In the genomic region with DNA sequence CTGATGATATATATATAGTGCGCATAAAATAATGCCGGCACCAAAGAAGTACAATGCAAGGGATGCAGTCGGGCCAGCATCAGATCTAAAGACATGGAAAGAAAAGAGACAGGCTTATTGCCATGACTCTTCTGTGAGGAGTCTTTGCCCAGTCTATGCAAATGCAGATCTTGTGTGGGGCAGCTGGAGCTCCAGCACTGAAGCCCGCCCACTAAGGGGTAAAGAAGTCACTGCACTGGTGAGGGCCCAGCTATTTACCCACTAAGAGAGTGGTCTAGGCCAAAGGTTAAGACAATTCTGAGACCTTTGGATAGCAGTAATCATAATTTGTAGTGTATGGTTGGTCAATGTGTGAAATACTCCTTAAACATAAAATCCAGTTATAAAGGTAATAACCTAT, we compare ENCODE assay signal across 25 mouse cellular contexts.
DNase-seq lines count a peak whose midpoint lies in the region; ATAC-seq and TF ChIP-seq lines count a peak whose summit lies in the region.
"Had no signal": no experiment of that assay in that cellular context is flagged by ENCODE, and none has a peak within 500 bp of the region (broad histone marks: within the 10 kb centered on the region; RNA-seq: fewer than 3 reads in every experiment).

No protein-coding gene starts in this region.

- WGBS in hindbrain, embryonic 11.5 days: 54% methylated on average over 4 of the region's 4 CpGs
- WGBS in hindbrain, embryonic 13.5 days: 48% methylated on average over 4 of the region's 4 CpGs
- 70% methylated on average over 4 of the region's 4 CpGs for WGBS in midbrain, embryonic 16.5 days
- 61% methylated on average over 4 of the region's 4 CpGs for WGBS in midbrain, embryonic 15.5 days
- WGBS in forebrain, embryonic 16.5 days: 75% methylated on average over 4 of the region's 4 CpGs
- 28% methylated on average over 4 of the region's 4 CpGs for WGBS in olfactory bulb, adult 2 months

- peak; percentile 72; the same call in 1 of the 2 replicates for ATAC-seq in hindbrain, embryonic 11.5 days (ENCODE audit: low FRiP score)
- ATAC-seq in hindbrain, embryonic 13.5 days (ENCODE audit: low FRiP score): no peak
- 0 out of 2 replicates have a peak, but pooled peaks have one; percentile 40 for ATAC-seq in midbrain, embryonic 16.5 days
- ATAC-seq in midbrain, embryonic 15.5 days (replicated peaks): no peak
- no peak for ATAC-seq in forebrain, embryonic 16.5 days
- ATAC-seq: CD4-positive, CD25-positive, alpha-beta regulatory T cell, adult 4 months; intestine, postnatal 0 days had no signal

- no peak overlapping the region for H3K27ac ChIP-seq in hindbrain, embryonic 11.5 days (ENCODE audit: low read depth, low read length)
- H3K27ac ChIP-seq in hindbrain, embryonic 13.5 days: no peak overlapping the region
- no peak overlapping the region for H3K27ac ChIP-seq in midbrain, embryonic 16.5 days (ENCODE audit: low read length)
- H3K27ac ChIP-seq in midbrain, embryonic 15.5 days: no peak overlapping the region
- peak overlapping the region; percentile 61 for H3K27ac ChIP-seq in forebrain, embryonic 16.5 days (ENCODE audit: low read length)
- H3K27ac ChIP-seq in olfactory bulb, adult 2 months (ENCODE audit: insufficient read depth, low read depth, low read length): peak overlapping the region; percentile 51; the same call in 1 of the 2 replicates
- H3K27ac ChIP-seq: embryonic facial prominence, embryonic 13.5 days; heart, embryonic 10.5 days; heart, embryonic 15.5 days; left cerebral cortex, adult 2 months; limb, embryonic 12.5 days; lung, embryonic 15.5 days; midbrain, embryonic 12.5 days had no signal

- H3K27me3 ChIP-seq in hindbrain, embryonic 11.5 days (ENCODE audit: control insufficient read depth, insufficient read depth, low read length): no peaks in the 10 kb centered on the region
- H3K27me3 ChIP-seq in hindbrain, embryonic 13.5 days: 0 out of 2 replicates have a peak, but pooled peaks cover 2% of the 10 kb centered on the region
- no peaks in the 10 kb centered on the region for H3K27me3 ChIP-seq in midbrain, embryonic 16.5 days (ENCODE audit: control insufficient read depth, insufficient read depth, low read depth, low read length)
- H3K27me3 ChIP-seq in midbrain, embryonic 15.5 days (replicated peaks): no peaks in the 10 kb centered on the region
- H3K27me3 ChIP-seq in forebrain, embryonic 16.5 days (replicated peaks; ENCODE audit: control insufficient read depth, insufficient read depth, low read length): no peaks in the 10 kb centered on the region
- H3K27me3 ChIP-seq: heart, embryonic 15.5 days; lung, embryonic 15.5 days; midbrain, embryonic 12.5 days had no signal

- no peak overlapping the region for H3K4me2 ChIP-seq in hindbrain, embryonic 11.5 days (replicated peaks; ENCODE audit: low read depth, low read length)
- H3K4me2 ChIP-seq in hindbrain, embryonic 13.5 days: no peak overlapping the region
- H3K4me2 ChIP-seq in midbrain, embryonic 16.5 days (ENCODE audit: low read length): no peak overlapping the region
- no peak overlapping the region for H3K4me2 ChIP-seq in midbrain, embryonic 15.5 days
- H3K4me2 ChIP-seq in forebrain, embryonic 16.5 days (ENCODE audit: low read length): peak overlapping the region; percentile 44
- H3K4me2 ChIP-seq: embryonic facial prominence, embryonic 13.5 days; heart, embryonic 15.5 days; limb, embryonic 12.5 days; liver, embryonic 11.5 days; lung, embryonic 15.5 days; midbrain, embryonic 12.5 days had no signal

- H3K4me3 ChIP-seq in hindbrain, embryonic 11.5 days (ENCODE audit: low read depth, low read length): no peak overlapping the region
- no peak overlapping the region for H3K4me3 ChIP-seq in hindbrain, embryonic 13.5 days
- no peak overlapping the region for H3K4me3 ChIP-seq in midbrain, embryonic 16.5 days (ENCODE audit: low read depth, low read length)
- no peak overlapping the region for H3K4me3 ChIP-seq in midbrain, embryonic 15.5 days
- H3K4me3 ChIP-seq in forebrain, embryonic 16.5 days (replicated peaks; ENCODE audit: low read length): no peak overlapping the region
- H3K4me3 ChIP-seq in olfactory bulb, adult 2 months (ENCODE audit: insufficient read depth, low read depth, low read length): no peak overlapping the region
- H3K4me3 ChIP-seq: embryonic facial prominence, embryonic 13.5 days; heart, embryonic 10.5 days; heart, embryonic 15.5 days; left cerebral cortex, adult 2 months; limb, embryonic 12.5 days; lung, embryonic 15.5 days; midbrain, embryonic 12.5 days had no signal

- 0 out of 2 replicates have a peak, but pooled peaks cover 5% of the 10 kb centered on the region for H3K4me1 ChIP-seq in hindbrain, embryonic 11.5 days (replicated peaks; ENCODE audit: control insufficient read depth, insufficient read depth, low read length)
- H3K4me1 ChIP-seq in hindbrain, embryonic 13.5 days (replicated peaks): peaks cover 40% of the 10 kb centered on the region
- peaks cover 33% of the 10 kb centered on the region for H3K4me1 ChIP-seq in midbrain, embryonic 16.5 days (ENCODE audit: control insufficient read depth, insufficient read depth, low read length)
- H3K4me1 ChIP-seq in midbrain, embryonic 15.5 days: peaks cover 40% of the 10 kb centered on the region
- peaks cover 35% of the 10 kb centered on the region for H3K4me1 ChIP-seq in forebrain, embryonic 16.5 days (replicated peaks; ENCODE audit: control insufficient read depth, insufficient read depth, low read length)
- H3K4me1 ChIP-seq in olfactory bulb, adult 2 months (ENCODE audit: control insufficient read depth, insufficient read depth, low read length): peaks cover 4% of the 10 kb centered on the region; the same call in 1 of the 2 replicates
- H3K4me1 ChIP-seq: embryonic facial prominence, embryonic 13.5 days had no signal

- H3K9me3 ChIP-seq in hindbrain, embryonic 11.5 days (ENCODE audit: control insufficient read depth, low read length): no peaks in the 10 kb centered on the region
- no peaks in the 10 kb centered on the region for H3K9me3 ChIP-seq in hindbrain, embryonic 13.5 days
- H3K9me3 ChIP-seq in midbrain, embryonic 16.5 days (replicated peaks; ENCODE audit: control insufficient read depth, low read length, poor library complexity, severe bottlenecking): no peaks in the 10 kb centered on the region
- no peaks in the 10 kb centered on the region for H3K9me3 ChIP-seq in midbrain, embryonic 15.5 days
- no peaks in the 10 kb centered on the region for H3K9me3 ChIP-seq in forebrain, embryonic 16.5 days (ENCODE audit: control insufficient read depth, low read length)
- H3K9me3 ChIP-seq: embryonic facial prominence, embryonic 13.5 days; heart, embryonic 10.5 days; heart, embryonic 15.5 days; limb, embryonic 12.5 days; lung, embryonic 15.5 days; midbrain, embryonic 12.5 days had no signal

- no peak for DNase-seq in hindbrain, embryonic 11.5 days (ENCODE audit: low spot score)
- no peak for DNase-seq in right cerebral cortex, adult 18-20 months
- DNase-seq: adrenal gland, postnatal 25 days; cerebellum, adult 11-12 months; cerebellum, adult 9-11 months; gastrocnemius, postnatal 25 days; heart, adult 11 months; kidney, postnatal 14 days; right cerebral cortex, postnatal 14 days; thymus, postnatal 14 days had no signal

- no peak for TF ChIP-seq CTCF in olfactory bulb, adult 2 months (IDR thresholded peaks at IDR 0.05; ENCODE audit: insufficient read depth, low read depth, low read length)

- TF ChIP-seq POLR2A in olfactory bulb, adult 2 months (IDR thresholded peaks at IDR 0.05; ENCODE audit: insufficient read depth, low read depth, low read length): no peak

- H3K9ac ChIP-seq in hindbrain, embryonic 11.5 days (ENCODE audit: low read depth, low read length): no peak overlapping the region
- H3K9ac ChIP-seq in hindbrain, embryonic 13.5 days: no peak overlapping the region
- H3K9ac ChIP-seq in midbrain, embryonic 16.5 days (ENCODE audit: low read depth, low read length): no peak overlapping the region
- no peak overlapping the region for H3K9ac ChIP-seq in midbrain, embryonic 15.5 days
- H3K9ac ChIP-seq in forebrain, embryonic 16.5 days (replicated peaks; ENCODE audit: low read depth, low read length): no peak overlapping the region
- H3K9ac ChIP-seq: embryonic facial prominence, embryonic 13.5 days; heart, embryonic 15.5 days; limb, embryonic 12.5 days; lung, embryonic 15.5 days; midbrain, embryonic 12.5 days had no signal

- no peaks in the 10 kb centered on the region for H3K36me3 ChIP-seq in hindbrain, embryonic 11.5 days (ENCODE audit: control insufficient read depth, insufficient read depth, low read length)
- H3K36me3 ChIP-seq in hindbrain, embryonic 13.5 days: no peaks in the 10 kb centered on the region
- H3K36me3 ChIP-seq in midbrain, embryonic 16.5 days (ENCODE audit: control insufficient read depth, insufficient read depth, low read length): no peaks in the 10 kb centered on the region
- no peaks in the 10 kb centered on the region for H3K36me3 ChIP-seq in midbrain, embryonic 15.5 days (replicated peaks)
- no peaks in the 10 kb centered on the region; the same call in 1 of the 2 replicates for H3K36me3 ChIP-seq in forebrain, embryonic 16.5 days (ENCODE audit: control insufficient read depth, insufficient read depth)
- H3K36me3 ChIP-seq: embryonic facial prominence, embryonic 13.5 days; heart, embryonic 10.5 days; heart, embryonic 15.5 days; limb, embryonic 12.5 days; lung, embryonic 15.5 days had no signal

Comparison
In these comparisons a context has a peak if more than half of its experiments do, and no peak if none do; other contexts are left out.
1. ATAC-seq: peak in hindbrain, embryonic 11.5 days (single experiment) and midbrain, embryonic 16.5 days (single experiment); none in hindbrain, embryonic 13.5 days (single experiment), midbrain, embryonic 15.5 days (single experiment) and forebrain, embryonic 16.5 days (single experiment).
2. H3K27ac ChIP-seq: peak in forebrain, embryonic 16.5 days (single experiment) and olfactory bulb, adult 2 months (single experiment); none in hindbrain, embryonic 11.5 days (single experiment), hindbrain, embryonic 13.5 days (single experiment), midbrain, embryonic 16.5 days (single experiment) and midbrain, embryonic 15.5 days (single experiment).